Mouse (Mus musculus) erythroblast, embryonic 14.5 days (primary cell): ENCODE results near the gene Nes. TPM values are rescaled to one million over a fixed set of nuclear protein-coding genes. Genes with fewer than 3 reads are reported as not detected.

ENCODE experiments used
- H3K27me3 ChIP-seq: 2 replicates; pipeline ENCODE4 v1.6.1; 2012; ENCODE audit warnings: inconsistent platforms; ENCODE audit not compliant: control insufficient read depth
- H3K36me3 ChIP-seq: 2 replicates; pipeline ENCODE4 v1.6.1; 2012; ENCODE audit warnings: mild to moderate bottlenecking, inconsistent platforms; ENCODE audit not compliant: control insufficient read depth
- H3K4me1 ChIP-seq: 2 replicates; pipeline ENCODE4 v1.6.1; 2012; ENCODE audit warnings: inconsistent platforms; ENCODE audit not compliant: control insufficient read depth
- H3K4me3 ChIP-seq: replicated peaks from 2 replicates; pipeline ENCODE3; 2012; ENCODE audit warnings: moderate library complexity, mild to moderate bottlenecking, inconsistent platforms
- H3K9me3 ChIP-seq: 2 replicates; pipeline ENCODE4 v1.6.1; 2012; ENCODE audit warnings: low read length, inconsistent platforms, mixed read lengths; ENCODE audit not compliant: control insufficient read depth
- GATA1 ChIP-seq: IDR thresholded peaks from 2 replicates; pipeline ENCODE4 v1.6.1; 2012; ENCODE audit warnings: low read length, inconsistent platforms, mixed read lengths
- TAL1 ChIP-seq: IDR thresholded peaks from 3 replicates; pipeline ENCODE4 v1.6.1; 2012; ENCODE audit warnings: low read length, inconsistent platforms, mixed read lengths
- polyA plus RNA-seq: library from polyadenylated mRNA; stranded (reverse); fragments of >175 nt; gene quantifications from 2 replicates; pipeline ENCODE4 v1.2.3, GENCODE M21; 2012

The Nes gene
- polyA plus RNA-seq, 1 experiment: not detected

- H3K9me3 ChIP-seq: no peaks in the 10 kb centered on the region
- peaks cover 4% of the 10 kb centered on the region for H3K4me1 ChIP-seq
- peaks cover 81% of the 10 kb centered on the region for H3K36me3 ChIP-seq
- no peak overlapping the region for H3K4me3 ChIP-seq
- peaks cover 14% of the 10 kb centered on the region for H3K27me3 ChIP-seq
- TF ChIP-seq GATA1 (no peak), TAL1 (no peak)
Observed at GRCm38 (mm10) chr3:87940611-87941010, 30.3 kb upstream of the Nes start.

GRCm38 (mm10) chr3:87942471-87942870, 28.4 kb upstream of the Nes start:
- TF ChIP-seq TAL1: no peak
- TF ChIP-seq GATA1: no peak
- peaks cover 65% of the 10 kb centered on the region for H3K36me3 ChIP-seq

DNA sequence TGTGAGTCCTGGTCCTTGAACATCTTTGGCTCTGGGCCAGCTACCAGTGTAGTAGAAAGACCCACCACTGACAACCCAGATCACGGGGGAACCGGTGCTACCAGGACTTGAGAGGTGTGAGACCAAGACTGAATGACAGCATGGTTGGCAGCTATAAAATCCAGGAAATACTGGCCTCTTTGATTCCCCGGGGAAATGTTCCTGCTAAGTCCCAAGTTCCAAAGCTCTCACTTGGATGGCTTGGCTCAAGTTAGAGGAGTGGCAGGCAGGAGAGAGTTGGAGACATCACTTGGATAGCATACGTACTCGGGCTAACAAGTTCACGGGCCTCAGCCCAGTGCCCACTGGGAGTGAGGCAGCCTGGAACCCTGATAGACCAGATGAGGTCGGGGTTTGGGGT, 27.3 kb upstream of the Nes start:
- Histone ChIP-seq H3K9me3 (no peaks in the 10 kb centered on the region; the same call in 1 of the 2 replicates), H3K36me3 (peaks cover 54% of the 10 kb centered on the region), H3K4me3 (no peak overlapping the region), H3K4me1 (peaks cover 2% of the 10 kb centered on the region), H3K27me3 (peaks cover 44% of the 10 kb centered on the region)
- TF ChIP-seq GATA1 (no peak), TAL1 (no peak)

More at GRCm38 (mm10) chr3:87942471-87942870, 28.4 kb upstream of the Nes start:
- Histone ChIP-seq H3K4me1 (peaks cover 2% of the 10 kb centered on the region; the same call in 1 of the 2 replicates), H3K9me3 (no peaks in the 10 kb centered on the region; the same call in 1 of the 2 replicates), H3K4me3 (no peak overlapping the region), H3K27me3 (peaks cover 32% of the 10 kb centered on the region)

GRCm38 (mm10) chr3:87944838-87945600, 25.9 kb upstream of the Nes start:
- Histone ChIP-seq H3K4me1 (peaks cover 2% of the 10 kb centered on the region), H3K36me3 (peaks cover 39% of the 10 kb centered on the region), H3K9me3 (no peaks in the 10 kb centered on the region; the same call in 1 of the 2 replicates), H3K27me3 (peaks cover 58% of the 10 kb centered on the region), H3K4me3 (no peak overlapping the region)
- TF ChIP-seq TAL1: no peak
- TF ChIP-seq GATA1: no peak

- no peaks in the 10 kb centered on the region; the same call in 1 of the 2 replicates for H3K9me3 ChIP-seq
- peaks cover 2% of the 10 kb centered on the region for H3K4me1 ChIP-seq
- TF ChIP-seq GATA1: no peak
- no peak for TF ChIP-seq TAL1
- H3K36me3 ChIP-seq: peaks cover 31% of the 10 kb centered on the region
- H3K27me3 ChIP-seq: peaks cover 67% of the 10 kb centered on the region
- no peak overlapping the region for H3K4me3 ChIP-seq
Observed at GRCm38 (mm10) chr3:87945781-87946540, 24.9 kb upstream of the Nes start.

GRCm38 (mm10) chr3:87946541-87946860, 24.4 kb upstream of the Nes start:
- Histone ChIP-seq H3K4me1 (peaks cover 2% of the 10 kb centered on the region), H3K9me3 (no peaks in the 10 kb centered on the region; the same call in 1 of the 2 replicates), H3K4me3 (no peak overlapping the region), H3K27me3 (peaks cover 73% of the 10 kb centered on the region), H3K36me3 (peaks cover 25% of the 10 kb centered on the region)
- no peak for TF ChIP-seq GATA1
- TF ChIP-seq TAL1: no peak

GRCm38 (mm10) chr3:87947056-87947810, 23.6 kb upstream of the Nes start:
- no peak for TF ChIP-seq GATA1
- no peak for TF ChIP-seq TAL1
- no peak overlapping the region for H3K4me3 ChIP-seq
- peaks cover 2% of the 10 kb centered on the region for H3K4me1 ChIP-seq
- H3K36me3 ChIP-seq: peaks cover 18% of the 10 kb centered on the region
- H3K9me3 ChIP-seq: no peaks in the 10 kb centered on the region; the same call in 1 of the 2 replicates
- peaks cover 80% of the 10 kb centered on the region for H3K27me3 ChIP-seq

DNA sequence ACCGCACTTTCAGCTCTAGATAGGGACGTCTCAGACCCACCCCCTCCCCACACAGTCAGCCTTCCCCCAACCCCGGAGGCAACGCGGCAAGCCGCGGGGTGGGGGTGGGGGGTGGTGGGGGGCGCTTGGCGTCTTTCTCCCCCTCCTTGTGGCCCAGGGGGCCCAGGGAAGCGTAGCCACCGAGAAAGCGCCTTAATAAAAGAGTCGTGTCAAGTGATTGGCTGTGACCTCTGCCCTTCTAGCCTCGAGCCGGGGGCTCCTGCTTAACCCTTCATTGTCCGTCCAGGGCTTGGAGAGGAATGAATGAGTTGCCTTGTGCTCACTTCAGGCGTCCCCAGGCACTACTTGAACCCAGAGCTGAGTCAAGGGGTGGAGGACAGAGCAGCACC, 23.1 kb upstream of the Nes start:
- H3K36me3 ChIP-seq: peaks cover 13% of the 10 kb centered on the region
- H3K27me3 ChIP-seq: peaks cover 86% of the 10 kb centered on the region
- no peak for TF ChIP-seq GATA1
- TF ChIP-seq TAL1: no peak
- H3K4me3 ChIP-seq: no peak overlapping the region
- peaks cover 2% of the 10 kb centered on the region for H3K4me1 ChIP-seq
- H3K9me3 ChIP-seq: no peaks in the 10 kb centered on the region; the same call in 1 of the 2 replicates
